Mouse (Mus musculus): Measurements from ENCODE around the gene Gm49711. TPM values are rescaled to one million over a fixed set of nuclear protein-coding genes. Genes with fewer than 3 reads are reported as not detected.

Gene Gm49711
- total RNA-seq, 2 experiments from 2014 or later = not detected

Other genes starting within 250 kb of the Gm49711 start
- gene Mrps6, start within 50 bp of the Gm49711 start, total RNA-seq (2021) = 10 to 100 TPM; 53.0 to 53.1 TPM
- 10 to 100 TPM; 27.9 to 31.6 TPM for gene Slc5a3, start within 50 bp of the Gm49711 start, total RNA-seq (2021)
- gene Kcne2, start 234.1 kb downstream of the Gm49711 start, total RNA-seq (2021) = under 1 TPM in 1 of 2 experiments, not detected in 1; 0.21 TPM
- 10 to 100 TPM; 20.2 to 20.6 TPM for gene Smim11, start 243.0 kb downstream of the Gm49711 start, total RNA-seq (2021)

All from left cerebral cortex, adult 18-20 months (tissue).